Mouse (Mus musculus): ENCODE results near the gene Wsb2.

- TF ChIP-seq CTCF (IDR thresholded peaks at IDR 0.05) = no peak
- TF ChIP-seq EP300 (IDR thresholded peaks at IDR 0.05) = no peak
Measured at GRCm38 (mm10) chr5:117337999-117338398, 19.1 kb upstream of the Wsb2 start.
